Mouse (Mus musculus) retina, embryonic 14.5 days (tissue): ENCODE data around the gene Hnrnpdl.

Experiments used
- DNase-seq: peaks from one replicate; pipeline ENCODE4 v3.0.0-alpha.2; 2015; ENCODE audit warnings: low spot score

Hnrnpdl gene

GRCm38 (mm10) chr5:100039602-100040142 is at the start of gene Hnrnpdl, which contains the start of gene Enoph1:
Hnrnpdl (minus strand) TSS chr5:100039664.
Enoph1 (plus strand) TSS chr5:100039985.
- peak; percentile 95 for DNase-seq

- no peak for DNase-seq
Measured at GRCm38 (mm10) chr5:100085097-100085496, 45.6 kb upstream of the Hnrnpdl start.

- no peak for DNase-seq
Measured at GRCm38 (mm10) chr5:100083953-100084562, 44.6 kb upstream of the Hnrnpdl start.

- DNase-seq: no peak
Measured at GRCm38 (mm10) chr5:100082006-100082405, 42.5 kb upstream of the Hnrnpdl start.

- DNase-seq: peak; percentile 63
Measured at GRCm38 (mm10) chr5:100079931-100080275, 40.4 kb upstream of the Hnrnpdl start.

GRCm38 (mm10) chr5:100079040-100079930 is 39.8 kb upstream of the Hnrnpdl start:
- peak; percentile 49 for DNase-seq

GRCm38 (mm10) chr5:100074571-100074970 is 35.1 kb upstream of the Hnrnpdl start:
- DNase-seq: peak; percentile 57

- no peak for DNase-seq
Measured at GRCm38 (mm10) chr5:100072557-100072956, 33.1 kb upstream of the Hnrnpdl start.

- DNase-seq: no peak
Measured at GRCm38 (mm10) chr5:100071541-100071940, 32.1 kb upstream of the Hnrnpdl start.

GRCm38 (mm10) chr5:100070255-100070654 is 30.8 kb upstream of the Hnrnpdl start:
- DNase-seq: peak; percentile 89

GRCm38 (mm10) chr5:100069526-100069925 is 30.1 kb upstream of the Hnrnpdl start:
- no peak for DNase-seq

GRCm38 (mm10) chr5:100067579-100067978 is 28.1 kb upstream of the Hnrnpdl start:
- no peak for DNase-seq

GRCm38 (mm10) chr5:100060876-100061275 is 21.4 kb upstream of the Hnrnpdl start:
- no peak for DNase-seq

- no peak for DNase-seq
Measured at GRCm38 (mm10) chr5:100059326-100059725, 19.9 kb upstream of the Hnrnpdl start.

- DNase-seq: no peak
Measured at GRCm38 (mm10) chr5:100058729-100059128, 19.3 kb upstream of the Hnrnpdl start.

- DNase-seq: no peak
Measured at GRCm38 (mm10) chr5:100057461-100058209, 18.2 kb upstream of the Hnrnpdl start.

GRCm38 (mm10) chr5:100055866-100056369 is 16.5 kb upstream of the Hnrnpdl start:
- DNase-seq: no peak

- no peak for DNase-seq
Measured at GRCm38 (mm10) chr5:100054807-100055547, 15.5 kb upstream of the Hnrnpdl start.

- no peak for DNase-seq
Measured at GRCm38 (mm10) chr5:100052728-100053127, 13.3 kb upstream of the Hnrnpdl start.

GRCm38 (mm10) chr5:100049904-100050303 is 10.4 kb upstream of the Hnrnpdl start:
- DNase-seq: no peak

GRCm38 (mm10) chr5:100047871-100048270 is 8.4 kb upstream of the Hnrnpdl start:
- no peak for DNase-seq
